Mouse (Mus musculus): ENCODE data around the gene Lypla2. TPM values are rescaled to one million over a fixed set of nuclear protein-coding genes. Genes with fewer than 3 reads are reported as not detected.

Gene Lypla2
- total RNA-seq, 2 experiments from 2014 or later, result 110 to 122 TPM

GRCm38 (mm10) chr4:135972911-135973811 lies 735 bp upstream of the Lypla2 start:
- no peak for DNase-seq
- intact Hi-C loops (cut with DNase I), result no loop called here

GRCm38 (mm10) chr4:135971805-135972555 lies 446 bp downstream of the Lypla2 start:
- no peak for DNase-seq
- intact Hi-C loops (cut with DNase I), result no loop called here

GRCm38 (mm10) chr4:135970585-135970984 lies 1.8 kb downstream of the Lypla2 start:
- intact Hi-C loops (cut with DNase I), result no loop called here
- no peak for DNase-seq

GRCm38 (mm10) chr4:135969070-135969750 lies 3.2 kb downstream of the Lypla2 start:
- intact Hi-C loops (cut with DNase I), result no loop called here
- no peak for DNase-seq

- no peak for DNase-seq
Observed at GRCm38 (mm10) chr4:135968271-135968869, 4.1 kb downstream of the Lypla2 start.

GRCm38 (mm10) chr4:135967086-135967760 lies 5.2 kb downstream of the Lypla2 start:
- no peak for DNase-seq
- intact Hi-C loops (cut with DNase I), result no loop called here

More at GRCm38 (mm10) chr4:135968271-135968869, 4.1 kb downstream of the Lypla2 start:
- intact Hi-C loops (cut with DNase I), result no loop called here

GRCm38 (mm10) chr4:135966283-135966682 lies 6.1 kb downstream of the Lypla2 start:
- intact Hi-C loops (cut with DNase I), result no loop called here
- no peak for DNase-seq

- no peak for DNase-seq
- intact Hi-C loops (cut with DNase I), result no loop called here
Observed at GRCm38 (mm10) chr4:135965113-135965512, 7.3 kb downstream of the Lypla2 start.

GRCm38 (mm10) chr4:135964426-135964825 lies 8.0 kb downstream of the Lypla2 start:
- peak; percentile 49 for DNase-seq
- intact Hi-C loops (cut with DNase I), result no loop called here

GRCm38 (mm10) chr4:135963457-135964193 lies 8.8 kb downstream of the Lypla2 start, which contains the start of gene Gale:
Gene Gale, plus strand, starts transcription at chr4:135963727.
- intact Hi-C loops (cut with DNase I), result no loop called here
- peak; percentile 97 for DNase-seq

- intact Hi-C loops (cut with DNase I), result no loop called here
- no peak for DNase-seq
Observed at GRCm38 (mm10) chr4:135962946-135963345, 9.5 kb downstream of the Lypla2 start.

GRCm38 (mm10) chr4:135962198-135962597 lies 10.2 kb downstream of the Lypla2 start:
- intact Hi-C loops (cut with DNase I), result no loop called here
- no peak for DNase-seq

GRCm38 (mm10) chr4:135961709-135962108 lies 10.7 kb downstream of the Lypla2 start:
- intact Hi-C loops (cut with DNase I), result no loop called here
- DNase-seq, result no peak

- peak; percentile 83 for DNase-seq
- intact Hi-C loops (cut with DNase I), result no loop called here
Observed at GRCm38 (mm10) chr4:135960717-135961116, 11.7 kb downstream of the Lypla2 start.

- intact Hi-C loops (cut with DNase I), result loop anchor here (5.0 kb wide), 1 partner anchor 204 kb away; no protein-coding TSS in a partner anchor
- DNase-seq, result no peak
Observed at GRCm38 (mm10) chr4:135958354-135958753, 14.1 kb downstream of the Lypla2 start.

GRCm38 (mm10) chr4:135955886-135956285 lies 16.5 kb downstream of the Lypla2 start:
- intact Hi-C loops (cut with DNase I), result loop anchor here (5.0 kb wide), 1 partner anchor 206 kb away; no protein-coding TSS in a partner anchor
- no peak for DNase-seq

GRCm38 (mm10) chr4:135954241-135954640 lies 18.2 kb downstream of the Lypla2 start:
- peak; percentile 78 for DNase-seq
- intact Hi-C loops (cut with DNase I), result no loop called here

GRCm38 (mm10) chr4:135953179-135953578 lies 19.2 kb downstream of the Lypla2 start:
- intact Hi-C loops (cut with DNase I), result no loop called here
- no peak for DNase-seq

GRCm38 (mm10) chr4:135951505-135951904 lies 20.9 kb downstream of the Lypla2 start:
- intact Hi-C loops (cut with DNase I), result no loop called here
- no peak for DNase-seq

Data from left cerebral cortex, postnatal 4 days (tissue).